Mouse (Mus musculus) kidney, postnatal 0 days (tissue): ENCODE results near the gene Trp53i13. TPM values are rescaled to one million over a fixed set of nuclear protein-coding genes. Genes with fewer than 3 reads are reported as not detected.

ENCODE experiments used
- ATAC-seq: fragments of 200-750 bp; cut with Nextera tagmentation; replicated peaks from 2 replicates; pipeline ENCODE4 v1.8.0; 2017; ENCODE audit warnings: low read depth, moderate number of reproducible peaks, moderate TSS enrichment, moderate library complexity; ENCODE audit not compliant: low FRiP score
- DNase-seq: peaks from one replicate; pipeline ENCODE4 v3.0.0-alpha.2; 2016; ENCODE audit warnings: low spot score
- H3K27ac ChIP-seq: fragments of 300-500 bp; sonication (generic); 2 replicates; pipeline ENCODE4 v1.5.1; 2014; ENCODE audit warnings: mild to moderate bottlenecking
- H3K27me3 ChIP-seq: fragments of 300-500 bp; sonication (generic); 2 replicates; pipeline ENCODE4 v1.6.1; 2014; ENCODE audit warnings: low read length, mixed read lengths; ENCODE audit not compliant: insufficient read depth
- H3K36me3 ChIP-seq: fragments of 300-500 bp; sonication (generic); 2 replicates; pipeline ENCODE4 v1.6.1; 2014; ENCODE audit warnings: low read length, mixed read lengths; ENCODE audit not compliant: insufficient read depth
- H3K4me1 ChIP-seq: fragments of 300-500 bp; sonication (generic); replicated peaks from 2 replicates; pipeline ENCODE4 v1.6.1; 2014; ENCODE audit warnings: antibody characterized with exemption, low read length, mixed read lengths; ENCODE audit not compliant: insufficient read depth
- H3K4me2 ChIP-seq: fragments of 300-500 bp; sonication (generic); 2 replicates; pipeline ENCODE4 v1.6.1; 2014; ENCODE audit warnings: mild to moderate bottlenecking, low read length, moderate library complexity, mixed read lengths
- H3K4me3 ChIP-seq: fragments of 300-500 bp; sonication (generic); replicated peaks from 2 replicates; pipeline ENCODE4 v1.5.1; 2014; ENCODE audit warnings: low read depth, low read length
- H3K9ac ChIP-seq: fragments of 300-500 bp; sonication (generic); 2 replicates; pipeline ENCODE4 v1.6.1; 2014; ENCODE audit warnings: low read depth, low read length
- H3K9me3 ChIP-seq: fragments of 300-500 bp; sonication (generic); replicated peaks from 2 replicates; pipeline ENCODE4 v1.6.1; 2016; ENCODE audit warnings: low read length, inconsistent platforms, mixed read lengths
- CTCF ChIP-seq: IDR thresholded peaks from 2 replicates; pipeline ENCODE4 v1.5.1; 2016; ENCODE audit warnings: antibody characterized with exemption, low read depth, mild to moderate bottlenecking, moderate library complexity
- WGBS: fragments of 180-500 bp; shearing (Covaris S2); extraction: QIAGEN DNeasy Blood & Tissue Kit; methylation state at CpG from one replicate; pipeline ENCODE4 v1.1.7; 2014; 5-methylcytosine and 5-hydroxymethylcytosine counted together
- polyA plus RNA-seq: library from polyadenylated mRNA; unstranded; fragments of >200 nt; fragmentation: Nextera tagmentation; extraction: Ambion mirVana; gene quantifications from 2 replicates; pipeline ENCODE4 v1.2.1, GENCODE M21; 2015

The Trp53i13 gene
- polyA plus RNA-seq, 1 experiment from 2014 or later: 34.8 TPM

DNA sequence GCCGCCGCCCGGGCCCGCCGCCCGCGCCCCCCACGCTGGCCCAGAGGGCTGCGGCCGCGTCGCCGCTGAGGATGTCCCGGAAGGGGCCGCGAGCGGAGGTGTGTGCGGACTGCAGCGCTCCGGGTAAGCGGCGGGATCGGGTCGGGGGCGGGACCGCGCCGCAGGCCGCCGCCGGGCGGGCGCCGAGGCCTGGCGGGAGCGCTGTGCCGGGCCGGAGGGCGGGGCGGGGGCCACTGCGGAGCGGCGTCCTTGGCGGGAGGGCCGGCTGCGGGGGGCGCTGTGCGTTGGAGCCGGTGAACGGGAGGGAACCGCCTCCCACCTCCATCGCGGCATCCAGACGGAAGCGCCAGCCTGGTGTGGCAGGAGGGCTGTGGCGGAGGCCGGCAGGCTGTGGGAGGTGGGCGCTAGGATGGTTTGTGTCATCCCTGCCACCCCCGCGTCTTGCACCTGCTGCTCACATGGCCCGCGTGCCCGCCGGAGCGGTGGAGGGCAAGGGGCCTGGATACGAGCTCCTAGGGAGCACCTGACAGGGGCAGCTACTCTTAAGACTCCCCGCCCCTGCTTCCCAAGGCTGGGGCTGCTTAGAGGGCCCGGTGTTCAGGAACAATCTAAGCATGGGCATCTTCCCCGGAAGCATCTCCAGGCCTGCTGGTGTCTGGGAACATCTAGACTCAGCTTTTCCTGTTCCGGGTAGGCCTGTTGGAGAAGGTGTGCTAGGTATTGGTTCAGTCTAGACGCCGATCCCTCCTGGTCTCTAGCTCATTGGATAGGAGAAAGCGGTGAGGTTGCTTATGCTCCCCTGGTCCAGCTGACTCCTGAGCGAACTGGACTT is 22.1 kb downstream of the Trp53i13 start, which contains the start of gene Git1:
Git1 (plus strand) TSS at position 51 of the 832 bp plus-strand sequence.
- Histone ChIP-seq H3K27ac (peak within 1 kb of the TSS; percentile 95), H3K4me2 (peak within 1 kb of the TSS; percentile 95), H3K9ac (peak within 1 kb of the TSS; percentile 95), H3K4me3 (peak within 1 kb of the TSS; percentile 91), H3K9me3 (no peaks in the 10 kb centered on the region), H3K27me3 (no peaks in the 10 kb centered on the region), H3K36me3 (no peaks in the 10 kb centered on the region), H3K4me1 (peaks cover 54% of the 10 kb centered on the region)
- ATAC-seq: peak; percentile 27
- 1% methylated on average over 27 of the region's 74 CpGs for WGBS
- DNase-seq: peak; percentile 55
- 0 out of 2 replicates have a peak, but pooled peaks have one; percentile 5 for TF ChIP-seq CTCF

DNA sequence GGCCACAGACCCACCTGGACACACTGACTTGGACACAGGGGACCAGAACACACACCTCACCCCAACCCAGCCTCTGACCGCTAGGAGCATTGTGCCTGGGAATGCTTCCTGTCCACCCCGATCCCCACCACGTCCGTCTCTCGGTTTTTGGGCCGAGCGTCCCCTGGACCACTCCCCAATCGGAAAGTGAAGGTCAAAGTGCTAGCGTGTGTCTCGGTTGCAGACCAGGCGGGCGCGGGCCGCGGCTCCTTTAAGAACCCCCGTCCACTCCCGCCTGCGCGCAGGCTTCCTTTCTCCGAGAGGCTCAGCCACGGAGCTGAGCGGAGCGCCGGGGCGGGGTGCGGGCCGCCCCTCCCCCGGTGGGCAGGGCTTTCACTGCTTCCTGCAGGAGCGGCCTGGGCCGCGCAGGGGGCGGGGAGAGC is 22.9 kb downstream of the Trp53i13 start:
- Histone ChIP-seq H3K4me3 (peak overlapping the region; percentile 91), H3K4me2 (peak overlapping the region; percentile 95), H3K4me1 (peaks cover 52% of the 10 kb centered on the region), H3K27me3 (no peaks in the 10 kb centered on the region), H3K36me3 (no peaks in the 10 kb centered on the region), H3K9me3 (no peaks in the 10 kb centered on the region), H3K9ac (peak overlapping the region; percentile 95), H3K27ac (peak overlapping the region; percentile 95)
- WGBS: under 1% methylated on average over 25 of the region's 32 CpGs
- peak; percentile 69 for ATAC-seq
- DNase-seq: peak; percentile 96
- TF ChIP-seq CTCF: peak; percentile 32; the same call in 1 of the 2 replicates

DNA sequence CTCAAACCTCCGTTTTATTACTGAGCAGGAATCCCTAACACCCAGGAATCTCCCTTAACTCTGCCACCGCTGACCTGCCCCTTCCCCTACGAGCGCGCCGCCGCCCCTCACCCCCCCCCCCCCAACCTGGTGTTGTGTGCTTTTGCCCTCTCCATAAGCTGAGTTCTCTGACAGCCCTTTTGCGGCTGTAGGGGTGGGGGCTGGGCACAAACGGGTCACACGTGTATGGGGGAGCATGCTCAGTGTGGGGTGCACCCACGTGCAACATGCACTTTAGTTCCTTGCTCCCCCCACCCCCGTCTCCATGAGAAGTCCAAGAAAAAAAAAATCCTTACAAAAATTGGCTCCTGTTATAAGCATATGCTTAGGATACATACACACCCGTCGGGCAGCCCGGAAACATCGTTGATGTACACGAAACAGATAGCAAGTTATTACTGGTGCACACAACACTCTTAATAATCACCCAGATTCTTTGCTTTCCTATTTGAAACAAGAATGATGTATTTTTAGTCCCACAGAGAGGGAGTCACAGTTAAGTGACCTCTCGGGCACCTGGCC is 23.4 kb downstream of the Trp53i13 start:
- 0% methylated on average over 18 of the region's 18 CpGs for WGBS

DNA sequence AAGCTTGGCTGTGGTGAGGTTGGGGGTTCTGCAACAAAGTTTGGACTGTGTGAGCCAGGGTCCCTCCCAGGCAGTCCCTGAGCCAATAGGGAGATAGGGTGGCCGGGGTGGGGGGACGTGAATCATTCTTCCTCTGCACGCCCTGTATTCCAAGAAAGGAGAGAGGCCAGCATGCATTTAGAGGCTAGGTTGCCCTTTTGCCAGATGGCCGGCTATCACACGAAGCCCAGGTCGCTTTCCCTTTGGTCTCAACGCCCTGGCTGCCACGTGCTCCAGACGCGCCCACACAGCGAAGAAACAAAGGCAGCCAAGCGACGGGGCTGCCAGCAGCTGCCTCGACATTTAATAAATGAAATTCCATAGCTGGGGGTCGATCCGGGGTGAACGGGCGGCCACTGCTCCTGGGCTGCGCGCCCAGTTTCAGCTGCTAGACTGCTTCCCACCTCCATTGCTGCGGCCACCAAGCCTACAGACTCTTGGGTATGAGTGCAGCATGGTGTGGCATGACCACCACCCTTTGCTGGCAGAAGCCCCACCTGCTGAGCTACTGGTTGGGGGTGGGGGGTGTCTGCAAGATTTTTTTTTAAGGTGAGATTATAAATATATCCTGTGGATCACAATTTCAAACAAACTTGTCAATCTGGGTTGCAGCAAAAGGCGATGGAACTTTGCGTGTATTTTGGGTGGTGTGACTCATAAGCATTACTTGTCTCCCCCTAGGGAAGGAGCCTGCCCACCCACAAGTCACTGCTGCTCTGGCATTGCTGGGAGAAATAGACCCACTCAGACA is 24.1 kb downstream of the Trp53i13 start:
- ATAC-seq: no peak; the same call in 1 of the 2 replicates
- Histone ChIP-seq H3K4me2 (peak overlapping the region; percentile 95), H3K4me3 (peak overlapping the region; percentile 91), H3K27me3 (no peaks in the 10 kb centered on the region), H3K36me3 (no peaks in the 10 kb centered on the region), H3K4me1 (peaks cover 43% of the 10 kb centered on the region), H3K27ac (peak overlapping the region; percentile 95), H3K9me3 (no peaks in the 10 kb centered on the region), H3K9ac (peak overlapping the region; percentile 20; the same call in 1 of the 2 replicates)
- WGBS: under 1% methylated on average over 23 of the region's 23 CpGs
- no peak for TF ChIP-seq CTCF
- peak; percentile 88 for DNase-seq

More for the DNA sequence above, 23.4 kb downstream of the Trp53i13 start:
- Histone ChIP-seq H3K27me3 (no peaks in the 10 kb centered on the region), H3K4me3 (peak overlapping the region; percentile 91), H3K4me2 (peak overlapping the region; percentile 95), H3K4me1 (peaks cover 49% of the 10 kb centered on the region), H3K9ac (peak overlapping the region; percentile 95; the same call in 1 of the 2 replicates), H3K27ac (peak overlapping the region; percentile 95), H3K36me3 (no peaks in the 10 kb centered on the region), H3K9me3 (no peaks in the 10 kb centered on the region)
- ATAC-seq (no peak), DNase-seq (peak; percentile 38)
- TF ChIP-seq CTCF: no peak

DNA sequence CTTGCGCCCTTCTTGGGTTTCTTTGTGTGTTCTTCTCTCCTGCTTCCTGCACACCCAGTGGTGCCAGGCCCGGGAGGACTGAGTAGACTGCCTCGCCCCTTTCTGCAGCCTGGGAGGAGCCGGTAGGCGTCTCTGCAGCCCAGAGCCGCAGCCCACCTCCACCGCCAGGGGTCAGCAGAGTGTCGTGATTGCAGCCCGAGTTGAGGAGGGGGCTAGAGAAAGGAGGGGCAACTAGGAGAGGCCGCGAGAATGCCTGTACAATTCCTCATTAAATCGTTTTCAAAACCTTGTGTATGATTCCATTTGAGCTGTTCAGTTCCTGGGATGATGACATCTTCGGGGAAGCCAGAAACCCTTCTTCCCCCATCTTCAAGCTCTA is 24.7 kb downstream of the Trp53i13 start:
- peak overlapping the region; percentile 91 for H3K4me3 ChIP-seq
- no peaks in the 10 kb centered on the region for H3K9me3 ChIP-seq
- ATAC-seq (peak; percentile 48), DNase-seq (peak; percentile 96)
- no peak overlapping the region; the same call in 1 of the 2 replicates for H3K9ac ChIP-seq
- peak overlapping the region; percentile 95 for H3K4me2 ChIP-seq
- H3K4me1 ChIP-seq: peaks cover 43% of the 10 kb centered on the region
- no peaks in the 10 kb centered on the region for H3K36me3 ChIP-seq
- H3K27ac ChIP-seq: peak overlapping the region; percentile 95
- WGBS: 0% methylated on average over 13 of the region's 13 CpGs
- no peaks in the 10 kb centered on the region for H3K27me3 ChIP-seq
- peak; percentile 99 for TF ChIP-seq CTCF

DNA sequence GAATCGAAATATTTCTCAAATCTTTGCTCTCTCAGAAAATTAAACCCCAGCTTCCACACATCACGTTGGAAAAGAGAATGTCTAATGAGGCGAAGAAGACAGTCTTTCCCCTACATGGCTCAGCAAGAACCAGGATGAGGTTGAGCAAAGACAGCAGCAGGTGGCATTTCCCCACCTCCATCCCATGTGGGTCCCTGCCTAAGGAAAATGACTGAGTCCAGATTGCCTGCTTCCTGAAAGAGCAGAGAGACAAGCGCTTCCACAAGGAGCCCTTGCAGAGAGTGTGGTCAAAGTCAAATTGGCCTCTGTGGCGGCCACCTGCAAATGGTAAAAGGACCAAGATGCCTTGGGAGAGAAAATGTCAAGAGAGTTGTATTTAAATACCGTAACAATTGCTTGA is 25.3 kb downstream of the Trp53i13 start:
- H3K4me1 ChIP-seq: peaks cover 42% of the 10 kb centered on the region
- no peaks in the 10 kb centered on the region for H3K36me3 ChIP-seq
- H3K4me3 ChIP-seq: 0 out of 2 replicates have a peak overlapping the region, but pooled peaks have one; percentile 85
- TF ChIP-seq CTCF: no peak
- DNase-seq (no peak), ATAC-seq (no peak)
- peak overlapping the region; percentile 100 for H3K4me2 ChIP-seq
- no peaks in the 10 kb centered on the region for H3K27me3 ChIP-seq
- no peaks in the 10 kb centered on the region for H3K9me3 ChIP-seq
- no peak overlapping the region for H3K9ac ChIP-seq
- 60% methylated on average over 6 of the region's 6 CpGs for WGBS
- no peak overlapping the region for H3K27ac ChIP-seq
